Mouse (Mus musculus) myocyte (in vitro differentiated cells): ENCODE results near the gene Hao1.

Source experiments
- CEBPB ChIP-seq: IDR thresholded peaks from 2 replicates; pipeline ENCODE4 v1.6.1; 2011; ENCODE audit warnings: mild to moderate bottlenecking, moderate library complexity; ENCODE audit not compliant: poor library complexity, insufficient read depth, severe bottlenecking
- E2F4 ChIP-seq: IDR thresholded peaks from one replicate; pipeline ENCODE4 v1.6.1; 2011; ENCODE audit warnings: mild to moderate bottlenecking, control low read depth, moderate library complexity; ENCODE audit not compliant: insufficient read depth
- MAX ChIP-seq: IDR thresholded peaks from one replicate; pipeline ENCODE4 v1.6.1; 2011; ENCODE audit warnings: low read depth, mild to moderate bottlenecking, control low read depth
- MYOD1 ChIP-seq, 3 experiments: IDR thresholded peaks; one replicate each; pipeline ENCODE4 v1.6.1; 2011; ENCODE audit warnings: control low read depth in 2 of 3, low read depth in 2 of 3, mild to moderate bottlenecking in 2 of 3, moderate library complexity in 1 of 3; ENCODE audit not compliant: insufficient read length in 2 of 3, control insufficient read depth in 1 of 3
- MYOG ChIP-seq, 3 experiments: IDR thresholded peaks; one replicate each; pipeline ENCODE4 v1.6.1; 2011; ENCODE audit warnings: control low read depth in 2 of 3, low read depth in 2 of 3, mild to moderate bottlenecking in 2 of 3; ENCODE audit not compliant: insufficient read length in 2 of 3, control insufficient read depth in 1 of 3, insufficient read depth in 1 of 3
- POLR2A ChIP-seq: IDR thresholded peaks from one replicate; pipeline ENCODE4 v1.6.1; 2011; ENCODE audit warnings: low read depth, mild to moderate bottlenecking, control low read depth, moderate library complexity; ENCODE audit not compliant: insufficient read length
- POLR2AphosphoS2 ChIP-seq: IDR thresholded peaks from one replicate; pipeline ENCODE4 v1.6.1; 2011; ENCODE audit warnings: low read depth, control low read depth; ENCODE audit not compliant: insufficient read length
- REST ChIP-seq: IDR thresholded peaks from one replicate; pipeline ENCODE4 v1.6.1; 2011; ENCODE audit warnings: mild to moderate bottlenecking, control low read depth, moderate library complexity; ENCODE audit not compliant: insufficient read depth, insufficient read length
- TCF12 ChIP-seq: IDR thresholded peaks from one replicate; pipeline ENCODE4 v1.6.1; 2011; ENCODE audit warnings: mild to moderate bottlenecking, control low read depth; ENCODE audit not compliant: poor library complexity, insufficient read depth, severe bottlenecking
- USF1 ChIP-seq: IDR thresholded peaks from one replicate; pipeline ENCODE4 v1.6.1; 2011; ENCODE audit warnings: low read depth, mild to moderate bottlenecking, control low read depth, moderate library complexity

DNA sequence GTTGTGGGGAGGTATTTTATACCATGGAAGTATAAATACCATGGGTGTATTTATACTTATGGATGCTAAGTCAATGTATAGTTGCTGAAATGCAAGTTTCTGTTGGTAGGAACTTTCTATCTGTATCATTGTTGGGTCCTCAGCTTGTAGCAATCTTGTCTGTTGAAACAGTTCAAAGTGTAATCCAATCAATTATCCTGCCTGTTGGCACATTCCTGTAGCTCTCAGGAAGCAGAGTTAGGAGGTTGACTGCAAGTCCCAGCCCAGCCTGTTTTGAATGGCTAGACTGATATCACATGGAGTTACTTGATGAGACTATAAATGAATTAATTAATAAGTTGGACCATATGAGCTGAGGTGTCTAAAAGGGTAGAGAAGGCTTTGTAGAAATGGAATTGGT lies 1.8 kb downstream of the Hao1 start:
- TF ChIP-seq POLR2A (no peak), MYOD1 (IDR thresholded peaks at IDR 0.05; ENCODE audit: control insufficient read depth in 1 of 3, insufficient read length in 2 of 3, low read depth in 2 of 3) (no peak), POLR2AphosphoS2 (no peak), USF1 (no peak), MAX (no peak), MYOG (IDR thresholded peaks at IDR 0.05; ENCODE audit: control insufficient read depth in 1 of 3, insufficient read depth in 1 of 3, insufficient read length in 2 of 3, low read depth in 2 of 3) (no peak), CEBPB (no peak), E2F4 (no peak), TCF12 (no peak), REST (no peak)
